Mouse (Mus musculus) bone marrow, adult 2 months (tissue): ENCODE data around the gene 4930455H04Rik. TPM values are rescaled to one million over a fixed set of nuclear protein-coding genes. Genes with fewer than 3 reads are reported as not detected.

Experiments used
- H3K27ac ChIP-seq: fragments of 200-500 bp; 2 replicates; pipeline ENCODE4 v1.5.1; 2012; ENCODE audit warnings: low read depth, mild to moderate bottlenecking, control low read depth, inconsistent platforms, low read length; ENCODE audit not compliant: control insufficient read depth, poor library complexity, insufficient read depth
- H3K4me1 ChIP-seq: fragments of 200-500 bp; 2 replicates; pipeline ENCODE4 v1.6.1; 2011; ENCODE audit warnings: low read length; ENCODE audit not compliant: control insufficient read depth, insufficient read depth
- H3K4me3 ChIP-seq: fragments of 200-500 bp; replicated peaks from 2 replicates; pipeline ENCODE3; 2011; ENCODE audit warnings: mild to moderate bottlenecking, low read depth, low read length, control low read depth; ENCODE audit not compliant: control insufficient read depth
- CTCF ChIP-seq: fragments of 200-500 bp; IDR thresholded peaks from 2 replicates; pipeline ENCODE4 v1.5.1; 2011; ENCODE audit warnings: low read length, control low read depth; ENCODE audit not compliant: control insufficient read depth, insufficient read depth
- POLR2A ChIP-seq: fragments of 200-500 bp; IDR thresholded peaks from 2 replicates; pipeline ENCODE4 v1.6.1; 2011; ENCODE audit warnings: low read depth, mild to moderate bottlenecking, control low read depth, low read length, borderline replicate concordance; ENCODE audit not compliant: control insufficient read depth
- WGBS: fragments of 180-500 bp; shearing (Covaris S2); methylation state at CpG from one replicate; pipeline ENCODE4 v1.1.7; 2018; 5-methylcytosine and 5-hydroxymethylcytosine counted together
- polyA plus RNA-seq: library from polyadenylated mRNA; stranded (reverse); fragments of >200 nt; gene quantifications from 2 replicates; pipeline ENCODE4 v1.2.4, GENCODE M21; 2011; ENCODE audit warnings: low replicate concordance; ENCODE audit not compliant: missing spikeins, insufficient read depth, insufficient read length

4930455H04Rik gene
- not detected in 2 replicates for polyA plus RNA-seq

DNA sequence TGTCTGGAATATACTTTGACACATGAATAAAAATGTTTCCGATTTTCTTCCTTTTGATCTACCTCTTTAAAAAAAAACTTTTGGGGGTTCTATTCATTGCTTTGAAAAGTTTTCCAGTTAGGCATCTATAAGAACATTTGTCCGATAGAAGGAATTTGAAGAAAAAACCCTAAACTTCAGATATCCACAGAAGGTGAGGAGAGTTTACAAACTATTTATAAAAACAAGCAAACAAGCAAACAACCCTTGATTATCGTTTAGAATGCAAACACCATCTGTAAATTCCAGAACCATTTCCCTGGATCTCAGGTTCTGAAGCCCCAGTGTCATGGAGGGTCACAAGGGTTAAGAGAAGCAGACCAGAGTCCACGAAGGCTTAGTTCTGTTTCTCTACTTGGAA lies at the start of gene 4930455H04Rik:
TSS of gene 4930455H04Rik (plus strand) at position 301 of the 400 bp plus-strand sequence.
- WGBS, result 76% methylated on average over 4 of the region's 4 CpGs
- no peak within 1 kb of the TSS for H3K4me3 ChIP-seq
- H3K27ac ChIP-seq, result no peak within 1 kb of the TSS

DNA sequence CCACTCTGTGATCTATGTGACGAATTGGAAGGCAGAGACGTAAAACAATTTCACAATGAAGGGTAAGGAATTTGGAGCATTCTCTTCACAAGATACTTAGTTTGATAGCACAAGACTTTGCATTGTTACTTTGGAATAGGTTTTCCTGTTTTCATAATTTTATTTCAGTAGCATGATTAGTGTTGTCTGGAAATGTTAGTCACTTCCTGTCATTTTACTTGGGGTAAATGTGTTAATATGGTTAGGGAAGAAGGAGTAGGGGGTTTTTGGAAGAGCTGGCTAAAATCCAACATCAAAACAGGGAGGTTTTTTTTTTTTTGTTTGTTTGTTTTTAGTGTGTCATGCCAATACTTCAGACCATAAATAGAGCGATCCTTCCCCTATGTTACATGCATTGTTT lies 46.5 kb upstream of the 4930455H04Rik start:
- 70% methylated on average over 3 of the region's 3 CpGs for WGBS

More for the DNA sequence above, at the start of gene 4930455H04Rik:
- H3K4me1 ChIP-seq, result no peaks in the 10 kb centered on the region
- no peak for TF ChIP-seq CTCF
- TF ChIP-seq POLR2A, result no peak

DNA sequence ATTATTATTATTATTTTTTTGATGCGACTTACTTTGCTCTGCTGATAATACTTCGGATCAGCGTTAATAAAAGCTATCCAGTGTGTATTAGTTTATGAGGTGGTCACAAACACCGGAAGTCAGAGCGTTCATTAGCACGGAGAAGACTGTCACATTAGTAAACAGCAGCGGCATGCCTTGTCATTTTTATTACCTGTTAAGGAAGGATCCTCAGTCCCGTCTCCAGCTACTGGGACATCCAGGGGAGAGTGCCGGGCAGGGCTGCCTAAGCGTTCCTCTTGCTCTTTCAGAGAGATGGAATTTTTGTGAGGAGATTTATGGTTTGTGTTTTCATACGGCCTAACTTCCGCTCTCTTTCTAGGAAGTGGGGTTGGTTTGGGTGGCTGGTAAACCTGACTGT lies 45.0 kb upstream of the 4930455H04Rik start:
- 72% methylated on average over 12 of the region's 12 CpGs for WGBS
- TF ChIP-seq POLR2A, result no peak
- TF ChIP-seq CTCF, result no peak
- Histone ChIP-seq H3K4me1 (no peaks in the 10 kb centered on the region), H3K4me3 (no peak overlapping the region), H3K27ac (no peak overlapping the region)

More for the DNA sequence above, 46.5 kb upstream of the 4930455H04Rik start:
- no peak overlapping the region for H3K4me3 ChIP-seq
- H3K4me1 ChIP-seq, result no peaks in the 10 kb centered on the region
- TF ChIP-seq CTCF (no peak), POLR2A (no peak)
- no peak overlapping the region for H3K27ac ChIP-seq

DNA sequence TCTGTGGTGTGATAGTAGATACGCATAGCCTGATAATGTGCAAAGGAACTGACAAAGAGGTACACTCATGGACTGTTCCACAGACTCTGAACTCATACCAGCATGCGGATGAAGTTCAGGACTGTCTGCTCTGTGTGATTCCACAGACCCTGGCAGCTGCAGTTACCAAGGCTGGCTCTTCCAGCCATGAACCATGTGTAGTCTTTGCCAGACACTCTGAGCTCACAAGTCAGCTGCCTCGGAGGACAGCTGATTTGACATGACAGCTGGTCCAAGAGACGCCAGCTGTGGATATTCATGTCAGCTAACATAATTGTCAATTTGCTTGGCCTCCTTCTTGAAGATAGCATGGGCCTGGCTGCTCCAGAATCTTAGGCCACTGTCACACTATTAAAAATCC lies 39.1 kb upstream of the 4930455H04Rik start:
- Histone ChIP-seq H3K27ac (no peak overlapping the region), H3K4me3 (no peak overlapping the region), H3K4me1 (no peaks in the 10 kb centered on the region)
- TF ChIP-seq POLR2A (no peak), CTCF (no peak)
- WGBS, result 81% methylated on average over 4 of the region's 4 CpGs

DNA sequence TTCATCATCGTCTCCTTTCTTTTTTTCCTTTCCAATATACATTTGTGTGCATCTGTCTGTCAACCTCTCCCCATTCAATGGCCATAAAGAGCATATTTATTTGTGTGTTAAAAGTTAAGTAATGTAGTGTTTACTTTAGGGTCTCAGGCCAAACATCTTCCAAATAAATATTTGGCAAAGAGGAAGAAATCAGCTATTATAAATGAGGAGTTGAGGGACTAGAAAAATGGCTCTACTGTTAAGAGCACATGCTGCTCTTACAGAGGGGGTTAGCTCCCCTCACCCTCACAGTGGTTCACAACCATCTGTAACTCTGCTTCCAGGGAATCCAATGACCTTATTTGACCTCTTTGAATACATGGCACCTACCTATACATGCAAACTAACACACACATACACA lies 34.9 kb upstream of the 4930455H04Rik start:
- WGBS, result 71% methylated on average over 1 of the region's 1 CpGs
- TF ChIP-seq CTCF, result no peak
- no peak for TF ChIP-seq POLR2A
- Histone ChIP-seq H3K4me1 (no peaks in the 10 kb centered on the region), H3K4me3 (no peak overlapping the region), H3K27ac (no peak overlapping the region)

DNA sequence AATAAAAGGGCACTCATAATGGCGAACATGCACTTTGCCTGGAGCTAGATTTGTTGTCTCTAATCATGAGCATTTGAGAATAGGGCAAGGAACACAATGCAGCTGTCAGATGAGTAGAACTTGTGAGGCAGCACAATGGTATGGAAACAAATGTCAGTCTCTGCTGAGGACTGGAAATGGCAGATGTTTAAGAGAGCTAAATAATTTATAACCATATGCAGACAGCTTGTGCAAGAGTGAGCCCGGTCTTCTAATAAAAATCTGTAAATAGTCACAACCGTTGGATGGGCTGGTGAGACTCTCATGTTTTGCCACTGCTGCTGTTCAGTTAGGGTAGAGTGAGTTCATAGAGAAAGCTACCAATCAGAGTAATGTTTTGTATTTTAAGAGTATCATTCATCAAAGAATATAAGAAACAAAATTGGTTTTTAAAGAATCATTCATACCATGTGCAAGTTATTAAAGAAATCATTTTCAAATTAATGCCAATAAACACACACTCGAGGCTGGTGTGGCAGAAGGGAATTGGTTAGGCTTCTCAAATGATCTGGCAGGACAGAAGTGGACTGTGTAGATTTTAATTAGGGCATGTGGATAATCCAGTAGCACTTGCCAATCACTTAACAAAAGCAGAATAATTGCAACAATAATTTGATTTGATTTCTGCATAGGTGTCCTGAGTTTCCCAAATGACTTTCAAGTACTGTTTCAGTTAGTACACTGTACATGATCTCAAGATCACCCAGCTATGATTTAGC lies 31.0 kb upstream of the 4930455H04Rik start:
- H3K27ac ChIP-seq, result no peak overlapping the region
- H3K4me3 ChIP-seq, result no peak overlapping the region
- no peak for TF ChIP-seq CTCF
- TF ChIP-seq POLR2A, result no peak
- WGBS, result 72% methylated on average over 4 of the region's 4 CpGs
- H3K4me1 ChIP-seq, result no peaks in the 10 kb centered on the region

DNA sequence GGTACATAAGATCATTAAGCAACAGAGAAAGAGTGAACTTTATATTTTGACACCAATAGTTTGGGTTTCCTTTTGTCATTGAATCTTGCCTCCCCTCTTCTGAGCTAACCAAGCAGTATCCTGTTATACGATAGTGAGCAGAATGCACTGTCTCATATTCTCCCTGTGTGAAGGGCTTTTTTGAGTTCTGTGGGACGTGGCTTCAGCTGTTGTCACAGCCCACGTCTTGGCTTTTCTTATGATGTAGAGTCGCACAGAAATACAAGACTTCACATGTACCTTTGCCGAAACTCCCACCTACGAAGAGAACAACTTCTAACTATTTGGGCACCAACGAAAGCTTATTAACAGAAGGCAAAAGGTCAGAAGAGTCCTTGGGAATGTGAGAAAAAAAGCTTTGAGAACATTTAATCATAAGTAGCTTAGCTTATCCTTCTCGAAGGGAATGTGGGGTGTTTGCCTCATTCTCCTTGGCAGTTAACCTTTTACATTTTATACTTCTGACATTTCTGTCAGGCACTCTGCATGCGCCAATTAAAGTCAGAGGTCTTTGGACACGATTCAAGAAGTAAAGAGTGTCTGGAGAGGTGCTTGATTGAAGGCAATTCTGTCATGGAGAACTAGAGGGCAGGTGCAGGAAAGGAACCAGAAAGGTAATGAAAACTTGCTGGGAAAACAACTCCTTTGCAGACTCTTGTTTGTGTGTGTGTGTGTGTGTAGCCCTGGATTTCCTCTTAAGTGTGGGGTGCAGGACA lies 27.1 kb upstream of the 4930455H04Rik start:
- TF ChIP-seq CTCF (no peak), POLR2A (no peak)
- no peaks in the 10 kb centered on the region for H3K4me1 ChIP-seq
- H3K4me3 ChIP-seq, result no peak overlapping the region
- no peak overlapping the region for H3K27ac ChIP-seq
- 75% methylated on average over 10 of the region's 10 CpGs for WGBS

DNA sequence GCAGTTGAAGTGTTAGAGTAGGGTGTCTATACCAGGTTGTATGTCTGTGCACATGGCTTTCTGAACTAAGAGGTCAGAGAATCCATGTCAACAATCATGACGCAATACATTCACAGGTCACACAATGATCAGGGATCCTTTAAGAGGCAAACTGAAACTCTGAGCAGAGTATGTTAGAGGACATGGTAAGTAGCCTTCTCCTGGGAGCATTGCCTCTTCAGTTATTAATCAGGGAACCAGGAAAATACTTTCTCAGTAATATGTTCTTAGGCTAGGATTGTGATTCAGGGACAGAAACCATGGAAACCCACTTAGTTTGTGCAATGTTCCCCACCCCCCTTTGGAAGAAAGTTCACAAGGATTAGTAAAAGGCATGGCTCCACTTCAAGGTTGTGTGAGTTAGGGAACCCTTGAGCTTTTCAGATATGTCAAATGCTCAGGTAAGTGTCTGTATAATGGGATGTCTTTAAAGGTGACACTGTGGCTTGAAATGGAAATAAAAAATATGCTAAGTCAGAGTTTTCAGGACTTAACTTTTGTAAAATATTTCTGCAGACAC lies 26.4 kb upstream of the 4930455H04Rik start:
- Histone ChIP-seq H3K4me3 (no peak overlapping the region), H3K4me1 (no peaks in the 10 kb centered on the region), H3K27ac (no peak overlapping the region)
- TF ChIP-seq CTCF (no peak), POLR2A (no peak)
- 83% methylated on average over 1 of the region's 1 CpGs for WGBS
